Mouse (Mus musculus): ENCODE measurements around the gene Gm14137. TPM values are rescaled to one million over a fixed set of nuclear protein-coding genes. Genes with fewer than 3 reads are reported as not detected.

Gm14137 gene
- total and polyA plus RNA-seq, 3 experiments = 2.3 to 9.2 (median 3.3) TPM

GRCm38 (mm10) chr2:119174866-119175265 lies 557 bp downstream of the Gm14137 start:
- H3K4me1 ChIP-seq (ENCODE audit: control insufficient read depth in 1 of 2, insufficient read depth in 2 of 2) = peaks cover 42 to 95% of the 10 kb centered on the region in 2 experiments

GRCm38 (mm10) chr2:119175614-119176013 lies 1.3 kb downstream of the Gm14137 start:
- peak overlapping the region; percentile 85 for H3K4me2 ChIP-seq (ENCODE audit: insufficient read depth, low read depth, poor library complexity, severe bottlenecking)
- TF ChIP-seq GABPA (IDR thresholded peaks at IDR 0.05; ENCODE audit: insufficient replicate concordance, low read depth, low read length) = no peak
- no peak for TF ChIP-seq E2F4 (IDR thresholded peaks at IDR 0.05; ENCODE audit: insufficient replicate concordance, low read depth, low read length)
- 0 out of 2 replicates have a peak, but pooled peaks have one; percentile 24 for TF ChIP-seq MYC (IDR thresholded peaks at IDR 0.05; ENCODE audit: low read depth, low read length)
- no peak; the same call in 1 of the 2 replicates for TF ChIP-seq SIN3A (IDR thresholded peaks at IDR 0.05; ENCODE audit: low read length)
- peak; percentile 55 for TF ChIP-seq IRF4 (IDR thresholded peaks at IDR 0.05; ENCODE audit: low read depth, low read length)
- peak; percentile 26; the same call in 1 of the 2 replicates for TF ChIP-seq MEF2A (IDR thresholded peaks at IDR 0.05; ENCODE audit: borderline replicate concordance, low read depth, low read length)
- no peak for TF ChIP-seq ZC3H11A (IDR thresholded peaks at IDR 0.05; ENCODE audit: low read depth, low read length)
- peak; percentile 69 for TF ChIP-seq ELF1 (IDR thresholded peaks at IDR 0.05; ENCODE audit: low read depth, low read length)
- TF ChIP-seq TCF12 (IDR thresholded peaks at IDR 0.05; ENCODE audit: low read depth, low read length) = peak; percentile 35; the same call in 1 of the 2 replicates
- peak; percentile 30; the same call in 1 of the 2 replicates for TF ChIP-seq ETS1 (conservative IDR thresholded peaks at IDR 0.05; ENCODE audit: low read depth, low read length)
- TF ChIP-seq SMC3 (IDR thresholded peaks at IDR 0.05; ENCODE audit: low read depth, low read length) = no peak
- TF ChIP-seq POLR2A (IDR thresholded peaks at IDR 0.05; ENCODE audit: low read depth, low read length) = peak; percentile 53
- no peak for TF ChIP-seq MAX (IDR thresholded peaks at IDR 0.05; ENCODE audit: low read length)
- no peak for TF ChIP-seq TBP (conservative IDR thresholded peaks at IDR 0.05; ENCODE audit: low read depth, low read length)
- no peak for TF ChIP-seq CHD2 (IDR thresholded peaks at IDR 0.05; ENCODE audit: low read length)
- no peak for TF ChIP-seq UBTF (IDR thresholded peaks at IDR 0.05; ENCODE audit: low read depth, low read length)
- H3K9ac ChIP-seq (ENCODE audit: insufficient read depth, low read depth) = peak overlapping the region; percentile 62
- H3K36me3 ChIP-seq (replicated peaks in 1 of 2; ENCODE audit: control insufficient read depth in 1 of 2, insufficient read depth in 1 of 2, low read length in 1 of 2) = peaks cover 18 to 35% of the 10 kb centered on the region in 2 experiments
- dilution Hi-C loops (cut with MboI; ENCODE audit: extremely low pct_ligation_motif_present, extremely low pct_unique_long_range_greater_than_20kb, low sequenced_read_pairs) = no loop called here
- peak; percentile 52 for DNase-seq (ENCODE audit: extremely low read depth)
- H3K27ac ChIP-seq (ENCODE audit: insufficient read depth, low read depth) = peak overlapping the region; percentile 93
- no peaks in the 10 kb centered on the region for H3K27me3 ChIP-seq (replicated peaks)
- in situ Hi-C loops (cut with MboI; ENCODE audit: low pct_ligation_motif_present, low pct_unique_long_range_greater_than_20kb, low sequenced_read_pairs) = loop anchor here (25.0 kb wide), 2 partner anchors 288 to 413 kb away; partner anchors contain the start of genes Ccdc9b and Phgr1
- H3K4me1 ChIP-seq (ENCODE audit: control insufficient read depth in 1 of 2, insufficient read depth in 2 of 2) = peaks cover 39 to 90% of the 10 kb centered on the region in 2 experiments
- H3K4me3 ChIP-seq (replicated peaks in 1 of 3; ENCODE audit: low read depth in 2 of 3, low read length in 2 of 3, poor library complexity in 1 of 3) = peak overlapping the region; percentile 54 to 57 (median 57)
- peaks cover 5% of the 10 kb centered on the region for H3K9me3 ChIP-seq (replicated peaks; ENCODE audit: low read length)
- no peaks in the 10 kb centered on the region; the same call in 1 of the 2 replicates for H3K79me2 ChIP-seq (replicated peaks; ENCODE audit: control insufficient read depth, extremely low read depth, insufficient read depth, poor library complexity, severe bottlenecking)

More at GRCm38 (mm10) chr2:119174866-119175265, 557 bp downstream of the Gm14137 start:
- Histone ChIP-seq H3K4me2 (ENCODE audit: insufficient read depth, low read depth, poor library complexity, severe bottlenecking) (peak overlapping the region; percentile 85), H3K27ac (ENCODE audit: insufficient read depth, low read depth) (peak overlapping the region; percentile 93), H3K36me3 (replicated peaks in 1 of 2; ENCODE audit: control insufficient read depth in 1 of 2, insufficient read depth in 1 of 2, low read length in 1 of 2) (peaks cover 10 to 28% of the 10 kb centered on the region in 2 experiments), H3K9me3 (replicated peaks; ENCODE audit: low read length) (peaks cover 5% of the 10 kb centered on the region), H3K9ac (ENCODE audit: insufficient read depth, low read depth) (peak overlapping the region; percentile 62), H3K4me3 (replicated peaks in 1 of 3; ENCODE audit: low read depth in 2 of 3, low read length in 2 of 3, poor library complexity in 1 of 3) (peak overlapping the region; percentile 54 to 57 (median 57)), H3K79me2 (replicated peaks; ENCODE audit: control insufficient read depth, extremely low read depth, insufficient read depth, poor library complexity, severe bottlenecking) (no peaks in the 10 kb centered on the region; the same call in 1 of the 2 replicates), H3K27me3 (replicated peaks) (no peaks in the 10 kb centered on the region)
- in situ Hi-C loops (cut with MboI; ENCODE audit: low pct_ligation_motif_present, low pct_unique_long_range_greater_than_20kb, low sequenced_read_pairs) = loop anchor here (25.0 kb wide), 2 partner anchors 288 to 413 kb away; partner anchors contain the start of genes Ccdc9b and Phgr1
- no peak for DNase-seq (ENCODE audit: extremely low read depth)
- dilution Hi-C loops (cut with MboI; ENCODE audit: extremely low pct_ligation_motif_present, extremely low pct_unique_long_range_greater_than_20kb, low sequenced_read_pairs) = no loop called here
- TF ChIP-seq MAZ (IDR thresholded peaks at IDR 0.05; ENCODE audit: low read depth, low read length) (no peak), HCFC1 (IDR thresholded peaks at IDR 0.05; ENCODE audit: low read depth, low read length) (no peak), ELF1 (IDR thresholded peaks at IDR 0.05; ENCODE audit: low read depth, low read length) (no peak), PAX5 (IDR thresholded peaks at IDR 0.05; ENCODE audit: low read length) (no peak), NRF1 (IDR thresholded peaks at IDR 0.05; ENCODE audit: low read depth, low read length) (no peak), GABPA (IDR thresholded peaks at IDR 0.05; ENCODE audit: insufficient replicate concordance, low read depth, low read length) (no peak), TBP (conservative IDR thresholded peaks at IDR 0.05; ENCODE audit: low read depth, low read length) (no peak), CHD2 (IDR thresholded peaks at IDR 0.05; ENCODE audit: low read length) (no peak), ZKSCAN1 (IDR thresholded peaks at IDR 0.05; ENCODE audit: borderline replicate concordance, low read depth, low read length) (no peak), MEF2A (IDR thresholded peaks at IDR 0.05; ENCODE audit: borderline replicate concordance, low read depth, low read length) (no peak), EP300 (IDR thresholded peaks at IDR 0.05; ENCODE audit: low read length) (no peak), USF2 (conservative IDR thresholded peaks at IDR 0.05; ENCODE audit: low read depth, low read length) (no peak), POLR2A (IDR thresholded peaks at IDR 0.05; ENCODE audit: low read depth, low read length) (no peak), BHLHE40 (IDR thresholded peaks at IDR 0.05; ENCODE audit: low read depth, low read length) (no peak), CHD1 (IDR thresholded peaks at IDR 0.05; ENCODE audit: low read depth, low read length) (no peak), CTCF (conservative IDR thresholded peaks at IDR 0.05 in 1 of 2, IDR thresholded peaks at IDR 0.05 in 1 of 2; ENCODE audit: low read depth in 2 of 2, low read length in 2 of 2) (no peak)
